Mouse (Mus musculus): ENCODE results near the gene Anp32b.

Anp32b gene

GRCm38 (mm10) chr4:46505361-46506057, 54.8 kb downstream of the Anp32b start:
- peak in 1 of 2 experiments; percentile 34 for DNase-seq

GRCm38 (mm10) chr4:46506801-46507610, 56.3 kb downstream of the Anp32b start:
- peak; percentile 91 to 92 for DNase-seq

DNA sequence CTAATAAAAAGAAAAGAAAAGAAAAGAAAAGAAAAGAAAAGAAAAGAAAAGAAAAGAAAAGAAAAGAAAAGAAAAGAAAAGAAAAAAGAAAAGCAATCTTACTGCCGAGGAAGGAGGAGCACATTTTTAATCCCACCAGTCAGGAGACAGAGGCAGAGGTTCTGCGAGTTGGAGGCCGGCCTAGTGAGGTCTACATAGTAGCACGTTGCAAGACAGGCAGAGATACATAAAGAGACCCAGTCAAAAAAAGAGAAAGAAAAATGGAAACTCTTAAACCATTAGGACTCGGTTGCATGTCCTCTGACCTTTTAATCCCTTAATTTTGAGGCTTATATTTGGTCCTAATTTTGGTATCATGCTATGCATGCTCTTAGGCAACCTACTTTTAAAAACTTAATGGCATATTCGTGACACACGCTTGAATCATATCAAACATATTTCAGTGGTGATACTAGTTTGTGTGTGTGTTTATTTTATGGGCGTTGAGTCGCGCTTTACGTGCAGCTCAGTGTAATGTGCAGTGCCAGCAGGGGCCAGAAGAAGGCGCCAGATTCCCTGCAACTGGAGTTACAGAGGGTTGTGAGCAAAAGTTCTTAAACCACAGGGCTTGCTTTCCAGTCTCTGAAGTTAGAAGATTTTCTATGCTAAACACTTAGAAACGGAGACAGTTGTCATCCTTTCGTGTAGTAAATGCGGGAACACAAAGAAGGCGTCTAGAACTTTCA, 57.2 kb downstream of the Anp32b start:
- DNase-seq: peak; percentile 76 to 81

DNA sequence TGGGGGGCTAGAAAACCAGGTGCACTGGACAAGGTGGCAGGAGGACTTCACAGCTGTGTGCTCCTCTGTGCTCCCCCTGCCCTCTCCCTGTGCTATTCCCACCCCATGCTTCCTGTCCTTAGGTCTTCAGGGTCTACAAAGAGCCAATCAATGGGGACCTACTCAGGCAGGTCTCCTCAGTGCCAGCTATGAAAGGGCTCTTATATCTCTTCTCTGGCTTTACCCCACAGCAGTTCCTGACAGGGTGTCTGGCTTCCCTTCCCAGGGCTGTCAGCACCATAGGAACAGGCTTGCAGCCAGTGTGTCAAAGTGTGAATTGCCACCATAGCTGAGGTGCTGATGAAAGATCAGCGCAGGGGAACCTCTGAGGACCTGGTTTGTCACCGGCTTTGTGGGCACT, 69.8 kb downstream of the Anp32b start:
- DNase-seq: no peak

DNA sequence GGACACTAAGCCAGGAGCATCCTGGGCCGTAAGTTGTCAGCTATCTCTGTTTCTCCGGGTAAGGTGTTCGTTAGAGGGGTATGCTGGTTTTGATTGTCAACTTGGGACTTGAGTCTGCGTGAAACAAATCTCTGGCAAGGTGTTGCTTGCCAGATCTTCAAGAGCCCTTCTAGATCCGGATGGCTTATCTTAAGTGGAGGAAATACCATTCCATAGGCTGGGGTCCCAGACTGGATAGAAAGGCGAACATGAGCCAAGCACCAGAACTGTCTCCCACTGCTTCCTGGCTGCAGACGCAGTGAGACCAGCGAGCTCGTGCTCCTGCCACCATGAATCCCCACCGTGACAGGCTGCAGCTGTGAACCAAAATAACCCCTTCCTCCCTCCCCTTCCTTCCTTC, 70.8 kb downstream of the Anp32b start:
- DNase-seq: no peak

Measured in cerebellum, adult 18-20 months (tissue).